Mouse (Mus musculus): ENCODE measurements around the gene Ism1.

GRCm38 (mm10) chr2:139678275-139679140 lies 530 bp downstream of the Ism1 start:
- TF ChIP-seq CTCF (IDR thresholded peaks at IDR 0.05; ENCODE audit: low read depth, low read length), result no peak
- TF ChIP-seq POLR2A (IDR thresholded peaks at IDR 0.05; ENCODE audit: borderline replicate concordance, low read depth, low read length), result no peak

All from bone marrow macrophage, adult 2 months (primary cell).